Mouse (Mus musculus): ENCODE results near the gene Ndufa4l2.

Ndufa4l2 gene

GRCm38 (mm10) chr10:127509837-127510701, 4.7 kb upstream of the Ndufa4l2 start:
- peak; percentile 58 for DNase-seq

GRCm38 (mm10) chr10:127510895-127511617, 3.7 kb upstream of the Ndufa4l2 start:
- DNase-seq, result no peak

- DNase-seq, result peak; percentile 85
Measured at GRCm38 (mm10) chr10:127511634-127512306, 3.0 kb upstream of the Ndufa4l2 start.

GRCm38 (mm10) chr10:127512307-127512666, 2.5 kb upstream of the Ndufa4l2 start:
- DNase-seq, result no peak

GRCm38 (mm10) chr10:127512813-127513212, 2.0 kb upstream of the Ndufa4l2 start:
- peak; percentile 98 for DNase-seq

- DNase-seq, result no peak
Measured at GRCm38 (mm10) chr10:127513501-127514091, 1.2 kb upstream of the Ndufa4l2 start.

- no peak for DNase-seq
Measured at GRCm38 (mm10) chr10:127514111-127514698, 562 bp upstream of the Ndufa4l2 start.

GRCm38 (mm10) chr10:127515271-127515982, 660 bp downstream of the Ndufa4l2 start:
- DNase-seq, result no peak

- DNase-seq, result no peak
Measured at GRCm38 (mm10) chr10:127515983-127516459, 1.3 kb downstream of the Ndufa4l2 start.

GRCm38 (mm10) chr10:127516576-127517260, 2.0 kb downstream of the Ndufa4l2 start:
- DNase-seq, result no peak

GRCm38 (mm10) chr10:127517941-127518340, 3.2 kb downstream of the Ndufa4l2 start:
- no peak for DNase-seq

- DNase-seq, result no peak
Measured at GRCm38 (mm10) chr10:127519041-127519701, 4.4 kb downstream of the Ndufa4l2 start.

- no peak for DNase-seq
Measured at GRCm38 (mm10) chr10:127519903-127520713, 5.3 kb downstream of the Ndufa4l2 start.

- DNase-seq, result no peak
Measured at GRCm38 (mm10) chr10:127520714-127521357, 6.1 kb downstream of the Ndufa4l2 start.

GRCm38 (mm10) chr10:127521611-127522080, 6.9 kb downstream of the Ndufa4l2 start:
- no peak for DNase-seq

GRCm38 (mm10) chr10:127522088-127522581, 7.4 kb downstream of the Ndufa4l2 start, which contains the start of gene Shmt2:
Gene Shmt2 (minus strand): TSS chr10:127522444.
- peak; percentile 89 for DNase-seq

- DNase-seq, result no peak
Measured at GRCm38 (mm10) chr10:127524646-127525255, 10.0 kb downstream of the Ndufa4l2 start.

- DNase-seq, result no peak
Measured at GRCm38 (mm10) chr10:127526048-127526447, 11.3 kb downstream of the Ndufa4l2 start.

Measured in cerebellum, adult 8-10 months (tissue).